Mouse (Mus musculus) frontal cortex, adult (tissue): ENCODE data around the gene Fuz.
"Not testable (repeated sequence)": the region's sequence is repeated elsewhere in the genome, so short reads cannot be mapped to it uniquely, and the experiment has no call there.

Source experiments
- ATAC-seq: cut with Nextera tagmentation; 2 replicates; pipeline ENCODE4 v1.9.2; 2017; ENCODE audit warnings: mild to moderate bottlenecking, moderate library complexity, mixed read lengths; ENCODE audit not compliant: low TSS enrichment

Fuz gene

DNA sequence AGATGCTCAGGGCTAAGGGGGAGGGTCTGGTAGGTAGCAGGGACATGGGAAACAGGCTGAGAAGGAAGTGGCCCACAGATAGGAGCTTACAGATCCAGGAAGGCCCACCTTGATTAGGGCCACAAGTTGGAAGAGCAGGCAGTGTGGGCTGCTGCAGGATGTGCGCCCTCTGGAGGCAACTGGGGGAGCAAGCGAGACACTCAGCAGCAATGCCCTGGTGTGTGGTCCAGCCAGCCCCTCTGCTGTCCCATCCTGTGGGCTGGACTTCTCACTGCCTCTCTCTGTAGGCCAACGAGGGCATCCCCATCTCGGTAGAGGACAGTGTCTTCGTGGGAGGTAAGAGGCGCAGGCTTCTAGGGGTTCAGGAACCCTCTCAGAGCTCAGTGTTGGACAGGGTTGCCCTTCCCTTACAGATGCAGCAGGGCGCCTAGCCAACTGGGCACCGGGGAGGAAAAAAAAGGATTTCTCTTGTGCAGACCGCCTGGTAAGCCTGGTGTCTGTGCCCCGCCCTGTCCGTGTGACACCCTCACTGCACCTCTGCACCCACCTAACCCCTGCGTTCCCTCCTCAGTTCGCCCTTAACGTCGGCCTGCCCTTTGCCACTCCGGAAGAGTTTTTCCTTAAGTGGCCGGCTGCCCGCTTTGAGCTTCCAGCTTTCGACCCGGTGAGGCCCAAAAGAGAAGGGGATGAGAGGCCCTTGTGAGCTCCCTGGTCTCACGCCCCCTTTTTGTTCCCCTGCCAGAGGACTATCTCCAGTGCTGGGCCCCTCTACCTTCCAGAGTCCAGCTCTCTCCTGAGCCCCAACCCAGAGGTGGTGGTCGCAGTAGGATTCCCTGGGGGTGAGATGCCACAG, 35.1 kb upstream of the Fuz start:
- ATAC-seq, result no peak

DNA sequence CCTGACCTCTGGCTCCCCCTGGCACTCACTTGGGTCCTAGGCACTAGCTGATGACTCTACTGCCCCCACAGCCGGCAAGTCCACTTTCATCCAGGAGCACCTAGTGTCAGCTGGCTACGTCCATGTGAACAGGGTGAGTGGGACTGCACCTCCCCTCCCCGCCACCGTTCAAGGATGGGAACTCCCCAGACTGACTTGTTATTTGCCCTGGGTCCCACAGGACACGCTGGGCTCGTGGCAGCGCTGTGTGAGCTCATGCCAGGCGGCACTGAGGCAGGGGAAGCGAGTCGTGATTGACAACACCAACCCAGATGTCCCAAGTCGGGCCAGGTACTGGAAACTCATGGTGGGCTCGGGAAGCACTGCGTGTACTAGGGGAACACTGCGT, 34.5 kb upstream of the Fuz start:
- ATAC-seq, result no peak

DNA sequence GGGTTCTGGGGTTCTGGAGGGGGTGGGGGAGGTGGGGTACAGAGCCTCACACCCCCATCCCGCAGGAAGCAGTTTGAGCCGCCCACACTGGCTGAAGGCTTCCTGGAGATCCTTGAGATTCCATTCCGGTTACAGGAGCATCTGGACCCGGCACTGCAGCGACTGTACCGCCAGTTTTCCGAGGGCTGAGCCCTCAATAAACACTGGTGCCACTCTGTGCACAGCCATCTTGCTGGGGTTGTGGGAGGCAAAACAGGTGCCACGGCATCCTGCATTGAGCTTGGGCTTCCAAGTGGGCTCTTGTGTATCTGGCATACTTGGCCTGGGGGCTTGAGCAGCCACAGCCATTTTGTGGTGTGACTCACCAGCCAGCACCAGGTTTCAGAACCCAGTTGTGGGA, 33.4 kb upstream of the Fuz start:
- no peak for ATAC-seq

DNA sequence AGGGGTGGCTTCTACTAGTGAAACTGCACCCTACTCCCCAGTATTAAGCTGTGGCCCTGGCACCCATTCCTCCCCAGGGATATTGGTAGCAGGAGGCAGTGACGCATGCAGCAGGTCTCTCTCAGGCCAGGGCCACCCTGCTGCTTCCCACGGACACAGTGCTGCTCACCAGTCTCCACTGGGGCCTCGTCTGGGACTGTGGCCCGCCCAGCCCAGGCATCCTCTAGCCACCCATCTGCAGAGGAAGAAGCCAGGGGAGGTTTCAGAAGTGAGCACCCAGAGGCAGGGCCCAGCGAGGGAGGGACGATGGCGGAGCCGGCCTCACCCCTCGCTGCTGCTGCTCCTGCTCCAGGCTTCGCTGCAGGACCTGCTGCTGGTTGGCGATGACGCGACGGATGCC, 32.7 kb upstream of the Fuz start:
- ATAC-seq, result no peak

DNA sequence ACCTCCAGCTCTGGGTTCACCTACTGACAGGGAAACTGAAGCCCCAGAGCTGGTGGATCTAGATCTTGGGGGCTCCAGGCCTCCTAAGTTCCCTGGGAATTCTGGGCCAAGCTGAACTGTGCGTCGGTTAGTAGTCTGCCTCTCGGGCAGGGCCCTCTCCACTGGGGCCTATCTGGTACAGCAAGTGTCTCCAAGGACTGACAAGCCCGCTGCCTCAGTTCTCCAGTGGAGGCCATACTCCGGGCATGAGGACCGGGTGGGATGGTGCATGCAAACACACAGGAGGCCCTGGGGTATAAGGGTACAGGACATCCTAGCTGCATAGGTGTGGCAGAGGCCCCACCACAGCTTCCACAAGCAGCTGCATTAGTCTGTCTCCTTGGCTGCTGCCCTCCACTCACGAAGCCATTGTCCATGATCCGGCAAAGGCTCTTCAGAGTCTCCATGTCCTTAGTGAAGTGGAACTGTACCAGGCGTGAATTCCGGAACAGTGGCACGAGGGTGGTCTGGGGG, 31.8 kb upstream of the Fuz start:
- ATAC-seq, result no peak

DNA sequence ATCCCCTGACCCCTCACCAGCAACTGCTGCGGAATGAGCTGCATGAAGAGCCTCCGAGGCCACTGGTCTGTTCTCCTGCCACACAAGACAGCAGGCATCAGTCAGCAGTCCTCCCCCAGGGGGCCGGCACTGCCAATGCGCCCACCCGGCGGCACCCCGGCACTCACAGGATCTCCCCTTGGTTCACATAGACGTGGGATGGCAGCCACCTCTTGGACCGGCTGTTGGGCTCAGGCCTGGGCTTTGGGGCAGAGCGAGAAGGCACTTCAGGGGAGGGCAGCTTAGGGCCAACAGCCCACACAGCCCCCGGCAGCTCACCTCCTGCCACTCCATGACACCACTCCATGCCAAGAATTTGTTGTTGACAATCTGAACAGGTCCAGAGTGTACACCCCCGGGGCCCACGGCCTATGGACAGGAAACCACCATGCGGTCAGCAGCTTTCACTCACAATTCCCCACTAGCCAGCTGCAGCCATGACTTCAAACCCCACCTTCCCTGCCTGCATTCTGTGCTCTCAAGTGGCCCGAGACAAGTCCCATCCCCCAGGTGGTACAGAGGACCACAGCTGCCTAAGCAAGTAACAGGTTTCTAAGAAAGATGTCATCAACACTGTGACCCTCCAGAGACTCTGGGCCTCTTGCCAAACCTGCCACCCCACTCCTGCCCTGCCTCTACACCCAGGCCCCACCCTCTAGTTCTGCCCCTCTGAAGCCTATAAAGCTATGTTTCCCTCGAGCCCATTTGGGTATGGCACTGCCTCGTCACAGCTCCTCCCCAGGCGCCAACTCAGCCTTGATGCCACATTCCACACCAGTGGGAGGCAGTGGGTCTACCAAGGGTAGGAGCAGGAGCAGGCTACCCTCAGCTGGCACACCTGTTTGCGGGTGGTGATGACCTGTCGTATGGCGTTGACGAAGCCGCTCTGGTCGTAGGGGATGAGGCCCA, 31.0 kb upstream of the Fuz start:
- ATAC-seq, result no peak

DNA sequence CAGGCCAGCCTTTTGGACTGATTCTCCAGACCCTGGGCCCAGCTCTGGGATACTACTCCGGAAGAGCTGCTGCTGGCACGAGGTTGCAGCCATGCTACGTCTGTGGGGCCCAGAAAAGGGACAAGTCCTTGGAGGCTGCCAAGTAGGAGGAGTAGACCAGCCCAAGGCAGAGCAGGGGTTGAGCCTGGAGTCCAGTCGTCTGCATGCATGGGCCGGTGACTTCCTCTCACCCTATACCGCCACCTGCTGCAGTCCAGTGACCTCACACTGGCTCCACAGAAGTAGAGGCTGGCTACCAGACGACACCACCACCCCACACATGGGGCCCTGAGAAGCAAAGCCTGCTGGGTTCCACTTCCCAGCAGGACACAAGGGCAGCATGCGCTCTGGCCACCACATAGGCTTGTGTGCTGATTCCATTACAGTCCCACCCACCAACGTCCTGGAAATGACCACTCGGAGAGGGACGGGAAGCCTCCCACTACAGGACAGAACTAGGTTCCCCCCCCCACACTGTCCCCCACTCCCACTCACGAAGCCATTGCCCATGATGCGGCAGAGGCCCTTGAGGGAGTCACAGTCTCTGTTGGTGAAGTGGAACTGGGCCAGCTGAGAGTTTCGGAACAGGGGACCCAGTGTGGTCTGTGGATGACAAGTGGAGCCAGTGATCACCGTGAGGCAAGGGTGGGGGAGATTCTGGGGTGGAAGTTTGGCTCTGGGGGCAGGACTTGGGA, 29.4 kb upstream of the Fuz start:
- no peak for ATAC-seq

DNA sequence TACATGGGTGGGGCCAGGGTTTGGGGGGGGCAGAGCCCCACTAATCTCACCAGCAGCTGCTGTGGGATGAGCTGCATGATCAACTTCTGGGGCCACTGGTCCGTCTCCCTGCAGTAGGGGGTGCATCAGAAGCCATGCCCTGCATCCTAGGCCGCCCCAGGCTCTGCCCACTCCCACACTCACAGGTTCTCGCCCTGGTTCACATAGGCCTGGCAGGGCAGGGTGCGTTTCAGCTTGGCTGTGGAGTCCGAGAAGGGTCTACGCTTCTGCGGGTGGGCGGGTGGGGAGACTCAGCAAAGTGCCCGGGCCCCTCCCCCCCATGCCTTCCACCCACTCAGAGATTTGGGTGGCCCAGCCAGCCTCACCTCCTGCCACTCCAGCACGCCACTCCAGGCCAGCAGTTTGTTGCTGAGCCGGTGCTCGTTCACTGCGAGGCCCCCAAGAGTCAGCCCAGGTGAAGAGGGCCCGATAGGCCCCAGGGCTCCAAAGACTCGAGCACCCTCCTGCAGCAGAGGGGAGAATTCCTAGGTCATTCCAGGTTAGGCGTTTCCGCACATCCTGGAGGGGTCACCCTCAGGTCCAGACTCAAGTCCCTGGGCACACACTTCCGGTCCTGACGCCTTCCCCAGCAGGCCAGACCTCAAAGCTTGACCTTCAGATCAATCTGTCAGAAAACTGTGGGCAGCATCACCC, 28.7 kb upstream of the Fuz start:
- no peak for ATAC-seq

DNA sequence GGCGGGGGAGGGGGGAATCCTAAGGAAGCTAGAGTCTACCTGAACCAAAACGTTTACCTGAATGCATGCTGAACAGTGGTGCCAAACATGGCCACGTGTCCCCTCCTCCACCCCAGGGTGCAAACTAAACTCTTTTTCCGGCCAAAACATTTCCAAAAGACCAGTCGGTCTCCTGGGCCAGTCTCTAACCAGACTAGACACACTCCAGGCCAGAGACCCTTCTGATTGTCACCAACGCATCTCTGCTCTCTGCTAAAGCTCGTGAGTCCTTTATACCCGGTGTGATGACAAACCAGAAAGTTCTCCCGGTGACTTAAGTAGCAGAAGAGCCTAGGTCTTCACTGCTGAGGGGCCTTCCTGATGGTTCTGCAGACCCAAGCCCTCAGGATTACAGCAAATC, 28.1 kb upstream of the Fuz start:
- ATAC-seq, result no peak

DNA sequence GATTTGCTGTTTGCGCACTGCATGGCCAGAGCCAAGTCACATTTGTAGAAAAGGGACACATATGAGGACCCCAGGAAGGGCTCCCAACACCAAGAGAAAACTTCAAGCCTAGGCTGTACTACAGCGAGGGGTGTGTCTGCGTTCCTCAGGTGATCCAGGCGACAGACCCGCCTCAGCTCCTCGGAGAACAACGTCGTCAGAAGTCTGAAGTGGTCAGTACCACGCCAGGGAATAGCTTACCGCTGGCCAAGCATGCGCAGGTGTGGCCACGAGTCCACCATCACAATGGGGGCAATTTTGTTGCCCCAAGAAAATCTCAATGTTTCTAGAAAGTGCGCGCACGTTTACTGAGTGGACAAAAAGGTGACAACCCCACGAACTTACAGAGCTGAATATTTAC, 27.4 kb upstream of the Fuz start:
- no peak for ATAC-seq

DNA sequence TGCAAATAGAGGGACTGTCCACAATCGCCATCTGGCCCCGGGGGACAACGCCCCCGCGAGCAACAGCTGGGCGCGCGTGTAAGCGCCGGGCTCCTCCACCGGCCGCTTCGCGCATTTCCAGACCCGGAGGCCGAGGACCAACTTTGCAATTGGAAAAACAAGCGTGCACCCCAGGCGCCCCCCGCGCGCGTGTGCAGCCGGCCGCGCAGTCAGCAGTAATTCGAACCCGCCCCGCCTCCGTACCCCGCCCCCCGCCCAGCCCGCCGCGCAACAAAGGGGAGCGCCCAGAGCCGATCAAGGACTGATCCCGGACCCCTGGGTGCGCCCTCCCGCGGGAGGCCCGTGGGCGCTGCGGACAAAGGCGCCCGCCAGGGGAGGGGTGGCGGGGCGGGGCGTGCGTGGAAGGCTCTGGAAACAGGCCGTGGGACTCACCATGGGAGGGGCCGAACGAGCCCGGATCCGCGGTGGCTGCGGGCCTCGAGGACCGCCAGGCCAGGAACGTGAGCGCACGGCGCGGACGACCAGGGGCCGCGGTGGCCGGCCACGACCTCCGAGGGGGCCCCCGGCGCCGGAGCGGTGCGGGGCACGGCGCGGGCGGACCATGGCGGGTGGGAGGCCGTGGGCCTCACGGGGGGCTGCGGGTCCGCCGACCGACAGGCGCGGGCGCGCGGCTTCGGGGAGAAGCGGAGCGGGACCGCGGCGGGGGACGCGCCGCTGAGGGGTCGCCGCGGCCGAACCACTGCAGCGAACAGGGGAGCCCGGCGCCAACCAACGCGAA, 26.8 kb upstream of the Fuz start:
- ATAC-seq, result no peak

DNA sequence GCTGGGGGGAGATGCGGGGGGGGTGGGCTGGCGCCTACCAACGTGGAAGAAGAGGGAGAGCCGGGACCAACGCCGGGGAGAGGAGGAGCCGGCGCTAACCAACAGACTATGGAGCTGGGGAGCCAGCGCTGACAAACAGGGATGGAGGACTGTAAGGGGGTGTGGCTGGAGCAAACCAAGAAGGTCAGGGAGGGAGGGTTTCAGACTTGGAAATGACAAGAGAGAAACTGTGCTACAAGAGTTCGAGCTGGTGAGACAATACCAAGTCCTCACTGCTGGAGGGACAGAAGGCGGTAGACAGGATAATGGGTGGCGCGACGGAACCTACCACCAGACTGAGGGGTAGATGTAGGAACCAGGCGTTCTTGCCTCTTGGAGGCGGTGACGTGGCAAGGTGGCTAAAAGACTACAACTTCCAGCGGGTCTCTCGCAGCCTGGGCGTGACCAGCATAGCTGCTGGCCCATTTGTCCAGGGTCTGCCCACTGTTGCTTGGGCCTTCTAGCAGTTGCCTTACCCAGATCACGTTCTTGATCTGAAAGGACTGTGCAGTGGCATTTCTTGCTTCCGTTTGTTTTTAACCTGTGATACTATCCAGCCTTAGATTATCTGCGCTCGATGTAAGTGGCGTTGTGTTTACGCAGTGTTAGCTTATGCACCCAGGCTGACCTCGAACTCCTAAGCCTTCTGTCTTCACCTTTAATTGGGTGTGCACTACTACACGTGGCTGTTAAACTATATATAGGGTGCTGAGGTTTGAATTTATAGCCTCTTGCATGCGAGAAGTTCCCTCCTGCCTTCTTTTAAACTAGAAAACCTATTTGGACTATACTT, 26.0 kb upstream of the Fuz start, which contains the start of gene Ptov1:
Ptov1 (minus strand) TSS at position 92 of the 832 bp plus-strand sequence.
- ATAC-seq, result peak; percentile 90

DNA sequence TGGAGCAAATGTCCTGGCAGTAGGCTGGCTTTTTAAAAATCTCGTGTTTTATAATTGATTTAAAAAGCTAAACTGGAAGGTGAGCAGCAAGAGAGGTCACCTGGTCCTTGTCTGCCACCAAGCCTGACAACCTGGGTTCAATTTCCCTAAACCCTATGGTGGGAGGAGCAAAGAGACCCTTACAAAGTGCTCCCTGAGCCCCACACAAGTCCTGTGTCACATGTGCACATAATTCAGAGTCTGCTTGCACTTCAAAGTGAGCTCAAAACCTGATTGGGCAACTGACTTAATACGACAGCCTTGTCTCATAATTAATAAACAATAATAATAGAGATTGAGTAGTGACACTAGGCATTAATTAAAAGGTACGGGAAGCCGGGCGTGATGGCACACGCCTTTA, 25.3 kb upstream of the Fuz start:
- ATAC-seq, result no peak

DNA sequence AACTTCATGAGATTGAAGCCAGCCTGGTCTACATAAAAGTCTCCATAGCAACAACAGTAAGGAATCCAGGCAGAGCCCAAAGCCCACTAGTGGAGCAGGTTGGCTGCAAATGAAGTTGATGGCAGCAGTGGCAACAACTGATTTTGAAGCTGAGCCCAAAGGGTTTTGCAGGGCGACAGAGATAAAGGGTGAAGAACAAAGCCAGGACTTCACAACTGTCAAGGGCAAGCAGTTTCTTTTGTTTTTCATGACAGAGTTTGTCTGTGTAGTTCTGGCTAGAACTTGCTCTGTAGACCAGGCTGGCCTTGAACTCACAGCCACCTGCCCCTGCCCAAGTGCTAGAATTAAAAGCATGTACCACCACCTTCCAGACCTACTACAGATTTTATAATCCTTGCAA, 24.7 kb upstream of the Fuz start:
- no peak for ATAC-seq

DNA sequence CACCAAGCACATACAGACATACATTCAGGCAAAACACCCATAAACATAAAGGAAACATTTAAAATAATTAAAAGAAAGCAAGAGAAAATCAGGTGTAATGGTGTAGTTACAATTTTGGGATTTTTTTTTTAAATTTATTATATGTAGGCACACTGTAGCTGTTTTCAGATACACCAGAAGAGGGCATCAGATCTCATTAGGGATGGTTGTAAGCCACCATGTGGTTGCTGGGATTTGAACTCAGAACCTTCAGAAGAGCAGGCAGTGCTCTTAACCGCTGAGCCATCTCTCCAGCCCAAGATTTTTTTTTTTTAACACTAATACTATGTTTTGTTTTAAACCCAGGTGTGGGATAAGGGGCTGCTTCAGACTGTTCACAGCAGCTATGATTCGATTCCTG, 24.1 kb upstream of the Fuz start:
- ATAC-seq, result not testable (repeated sequence)

DNA sequence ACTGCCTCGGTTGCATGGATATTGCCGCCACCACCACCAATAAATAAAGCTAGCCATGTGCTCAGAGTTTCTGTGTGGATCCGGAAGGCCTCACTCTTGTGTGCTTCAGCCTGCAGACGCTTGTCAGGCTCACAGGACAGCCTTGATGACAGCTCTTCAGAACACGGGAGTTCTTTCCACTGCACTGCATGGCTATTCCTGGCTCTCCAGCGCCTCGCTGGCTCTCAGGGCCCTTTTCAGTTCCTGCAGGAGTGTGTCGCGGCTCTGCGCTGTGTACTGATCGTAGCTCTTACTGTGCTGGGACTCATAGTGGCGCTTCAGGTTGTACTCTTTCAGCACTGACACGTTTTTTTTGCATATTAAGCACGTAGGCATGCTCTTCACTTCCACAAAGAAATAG, 18.0 kb upstream of the Fuz start:
- ATAC-seq, result no peak

DNA sequence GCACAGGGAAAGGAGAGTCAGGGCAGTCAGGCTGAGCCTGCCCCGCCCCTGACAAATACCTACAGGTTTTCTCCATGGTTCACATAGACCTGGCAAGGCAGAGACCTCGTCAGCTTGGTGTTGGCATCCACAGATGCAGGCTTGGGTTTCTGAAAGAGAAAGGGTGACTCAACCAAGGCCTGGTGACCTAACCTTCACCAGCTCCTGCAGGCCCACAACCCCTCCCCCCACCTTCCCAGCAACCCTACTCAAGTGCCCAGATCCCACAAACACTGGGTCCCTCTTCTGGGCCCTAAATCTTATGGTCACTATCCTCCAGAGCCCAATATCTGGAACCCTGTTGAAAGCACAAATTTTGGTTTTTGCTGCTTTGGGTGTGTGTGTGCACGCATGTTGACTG, 12.8 kb upstream of the Fuz start:
- no peak for ATAC-seq

DNA sequence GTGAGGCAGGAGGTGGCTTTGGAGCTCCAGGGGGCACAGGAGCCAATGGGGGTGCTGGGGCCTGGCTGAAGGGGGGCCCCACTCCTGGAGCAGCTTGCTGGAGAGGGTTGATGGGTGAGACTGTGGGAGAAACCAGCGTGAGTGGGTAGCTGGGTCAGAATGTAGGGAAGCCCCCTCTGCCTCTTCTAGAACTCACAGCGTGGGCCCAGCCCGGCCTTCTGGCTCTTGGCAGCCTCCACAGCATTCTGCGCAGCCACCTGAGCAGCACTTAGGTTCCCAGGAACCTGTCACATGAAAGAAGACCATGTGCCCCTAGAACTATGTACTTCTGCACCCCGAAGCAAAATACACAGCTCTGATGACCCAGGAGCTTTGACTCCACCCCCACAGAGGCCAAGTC, 11.2 kb upstream of the Fuz start:
- ATAC-seq, result no peak

DNA sequence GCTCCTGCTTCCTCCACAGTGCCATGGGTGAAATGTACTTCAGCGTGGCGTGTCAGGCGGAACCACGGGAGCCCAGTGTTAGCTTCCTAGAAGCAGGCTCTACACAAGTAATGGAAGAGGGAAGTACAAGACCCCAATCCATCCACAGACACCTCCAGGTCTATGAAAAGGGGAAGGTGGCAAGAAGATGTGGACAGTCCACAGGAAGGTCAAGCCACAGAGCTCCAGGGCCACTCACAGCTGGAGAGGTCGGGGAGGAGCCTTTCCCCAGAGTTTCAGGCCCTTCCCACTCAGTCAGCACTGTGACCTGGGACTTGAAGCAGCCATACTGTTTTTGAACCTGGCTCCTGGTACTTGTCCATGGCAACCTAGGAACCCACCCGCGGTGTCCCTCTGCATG, 8.9 kb upstream of the Fuz start:
- ATAC-seq, result no peak
